Mouse (Mus musculus) thymus, adult 2 months (tissue): ENCODE data around the gene Fgfr3. TPM values are rescaled to one million over a fixed set of nuclear protein-coding genes. Genes with fewer than 3 reads are reported as not detected.

Experiments
- DNase-seq: peaks from one replicate; pipeline ENCODE4 v3.0.0; 2021
- H3K27ac ChIP-seq: fragments of 200-500 bp; 2 replicates; pipeline ENCODE4 v1.5.1; 2012; ENCODE audit warnings: low read length, control low read depth; ENCODE audit not compliant: control insufficient read depth, insufficient read depth
- H3K27me3 ChIP-seq: fragments of 200-500 bp; 2 replicates; pipeline ENCODE4 v1.6.1; 2012; ENCODE audit warnings: mild to moderate bottlenecking, low read length, moderate library complexity, mixed read lengths; ENCODE audit not compliant: control insufficient read depth, insufficient read depth
- H3K36me3 ChIP-seq: fragments of 200-500 bp; 2 replicates; pipeline ENCODE4 v1.6.1; 2012; ENCODE audit warnings: mild to moderate bottlenecking, low read length, moderate library complexity; ENCODE audit not compliant: control insufficient read depth, insufficient read depth
- H3K4me1 ChIP-seq: fragments of 200-500 bp; replicated peaks from 2 replicates; pipeline ENCODE4 v1.6.1; 2012; ENCODE audit warnings: low read length; ENCODE audit not compliant: control insufficient read depth, insufficient read depth
- H3K4me3 ChIP-seq: fragments of 200-500 bp; 2 replicates; pipeline ENCODE4 v1.5.1; 2012; ENCODE audit warnings: mild to moderate bottlenecking, low read length, control low read depth, moderate library complexity; ENCODE audit not compliant: control insufficient read depth, insufficient read depth
- CTCF ChIP-seq: fragments of 200-500 bp; IDR thresholded peaks from 2 replicates; pipeline ENCODE4 v1.5.1; 2012; ENCODE audit warnings: mild to moderate bottlenecking, control low read depth, low read length, moderate library complexity, borderline replicate concordance; ENCODE audit not compliant: control insufficient read depth, poor library complexity, insufficient read depth; ENCODE audit errors: extremely low read depth
- POLR2A ChIP-seq: fragments of 200-500 bp; IDR thresholded peaks from 2 replicates; pipeline ENCODE4 v1.6.1; 2012; ENCODE audit warnings: mild to moderate bottlenecking, low read length, control low read depth, moderate library complexity; ENCODE audit not compliant: control insufficient read depth, poor library complexity, insufficient read depth; ENCODE audit errors: extremely low read depth
- WGBS: fragments of 180-500 bp; shearing (Covaris S2); methylation state at CpG from one replicate; pipeline ENCODE4 v1.1.7; 2018; 5-methylcytosine and 5-hydroxymethylcytosine counted together
- polyA plus RNA-seq: library from polyadenylated mRNA; depleted of rRNA; stranded (reverse); fragments of >200 nt; gene quantifications from 2 replicates; pipeline ENCODE4 v1.2.3, GENCODE M21; 2012

Fgfr3 gene
- polyA plus RNA-seq, 1 experiment = 6.3 TPM

DNA sequence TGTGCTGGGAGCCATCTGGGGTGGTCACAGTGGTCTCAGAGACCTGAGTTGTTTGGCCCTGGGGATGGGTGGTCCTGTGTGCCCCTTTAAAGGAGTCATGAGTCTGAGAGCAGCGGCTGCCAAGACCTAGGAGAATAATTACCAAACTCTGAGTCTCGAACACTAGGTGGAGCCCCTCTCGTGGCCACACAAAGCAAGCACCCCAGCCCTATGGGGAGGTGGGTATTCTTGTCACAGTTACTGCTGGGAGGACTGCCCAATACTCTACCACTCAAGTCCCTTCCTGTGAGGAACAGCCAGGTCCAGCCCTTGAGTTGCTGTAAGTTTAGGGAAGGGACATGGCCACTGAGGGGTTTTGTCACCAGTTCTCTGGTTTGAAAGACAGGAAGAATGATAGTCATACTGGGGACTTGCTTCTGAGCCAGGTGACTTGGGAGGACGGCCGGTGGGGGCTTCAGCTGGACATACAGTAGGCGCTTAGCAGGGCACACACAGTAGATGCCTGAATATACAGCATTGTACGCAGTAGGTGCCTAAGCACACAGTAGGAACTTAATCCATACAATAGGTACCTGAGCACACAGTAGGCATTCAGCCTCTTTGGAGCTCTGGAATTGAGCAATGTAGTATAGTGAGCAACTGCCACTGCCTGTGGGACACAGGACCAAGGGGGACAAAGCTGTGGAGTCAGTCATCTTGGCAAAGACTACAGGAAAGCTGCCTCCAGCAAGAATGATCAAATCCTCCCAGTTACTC lies 37.4 kb upstream of the Fgfr3 start:
- no peak overlapping the region for H3K27ac ChIP-seq
- H3K36me3 ChIP-seq = no peaks in the 10 kb centered on the region
- no peak overlapping the region for H3K4me3 ChIP-seq
- TF ChIP-seq POLR2A = no peak
- no peak for TF ChIP-seq CTCF
- peak; percentile 18 for DNase-seq
- H3K4me1 ChIP-seq = peaks cover 12% of the 10 kb centered on the region
- H3K27me3 ChIP-seq = no peaks in the 10 kb centered on the region
- WGBS = 54% methylated on average over 7 of the region's 7 CpGs

DNA sequence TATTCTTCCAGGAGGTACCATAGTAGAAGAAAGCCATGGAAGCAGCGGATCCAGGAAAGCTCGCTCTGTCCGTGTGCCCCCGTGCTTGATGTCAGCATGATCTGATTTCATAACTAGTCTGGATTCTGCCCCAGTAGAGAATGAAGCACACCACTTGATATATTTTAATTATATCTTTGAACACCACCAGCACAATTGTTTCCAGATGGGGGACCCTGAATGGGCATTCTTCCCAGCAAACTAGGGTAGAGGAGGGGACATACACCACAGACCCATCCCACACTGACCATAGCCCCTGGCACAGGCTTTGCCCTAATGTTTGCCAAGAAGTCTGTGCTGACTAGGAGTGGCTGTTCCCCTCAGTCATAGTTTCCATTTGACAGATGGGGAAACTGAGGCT lies 36.5 kb upstream of the Fgfr3 start:
- peaks cover 12% of the 10 kb centered on the region for H3K4me1 ChIP-seq
- 97% methylated on average over 4 of the region's 4 CpGs for WGBS
- TF ChIP-seq CTCF (no peak), POLR2A (no peak)
- no peak overlapping the region for H3K4me3 ChIP-seq
- no peaks in the 10 kb centered on the region for H3K36me3 ChIP-seq
- DNase-seq = no peak
- no peak overlapping the region for H3K27ac ChIP-seq
- no peaks in the 10 kb centered on the region for H3K27me3 ChIP-seq

DNA sequence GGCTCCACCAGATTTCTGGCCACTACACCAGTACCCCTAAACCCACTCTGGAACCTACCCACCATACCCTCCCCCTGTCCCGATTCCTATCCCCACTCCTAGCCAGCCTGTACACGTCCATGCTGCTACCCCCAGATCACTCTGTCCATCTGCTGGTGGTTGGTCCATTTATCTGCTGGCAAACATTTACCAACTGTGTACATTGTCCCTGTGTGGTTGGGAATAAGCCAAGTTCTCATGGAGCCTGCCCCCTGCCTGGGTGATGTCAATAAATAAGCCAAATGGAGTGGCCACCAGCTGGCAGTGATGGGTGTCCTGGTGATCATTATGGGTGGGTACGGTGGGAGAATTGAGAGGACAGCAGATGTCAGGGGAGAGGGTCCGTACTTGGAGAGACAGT lies 34.3 kb upstream of the Fgfr3 start:
- 91% methylated on average over 4 of the region's 4 CpGs for WGBS
- H3K27ac ChIP-seq = no peak overlapping the region
- H3K27me3 ChIP-seq = no peaks in the 10 kb centered on the region
- DNase-seq = no peak
- TF ChIP-seq POLR2A (no peak), CTCF (no peak)
- H3K36me3 ChIP-seq = no peaks in the 10 kb centered on the region
- no peak overlapping the region for H3K4me3 ChIP-seq
- H3K4me1 ChIP-seq = 0 out of 2 replicates have a peak, but pooled peaks cover under 1% of the 10 kb centered on the region

DNA sequence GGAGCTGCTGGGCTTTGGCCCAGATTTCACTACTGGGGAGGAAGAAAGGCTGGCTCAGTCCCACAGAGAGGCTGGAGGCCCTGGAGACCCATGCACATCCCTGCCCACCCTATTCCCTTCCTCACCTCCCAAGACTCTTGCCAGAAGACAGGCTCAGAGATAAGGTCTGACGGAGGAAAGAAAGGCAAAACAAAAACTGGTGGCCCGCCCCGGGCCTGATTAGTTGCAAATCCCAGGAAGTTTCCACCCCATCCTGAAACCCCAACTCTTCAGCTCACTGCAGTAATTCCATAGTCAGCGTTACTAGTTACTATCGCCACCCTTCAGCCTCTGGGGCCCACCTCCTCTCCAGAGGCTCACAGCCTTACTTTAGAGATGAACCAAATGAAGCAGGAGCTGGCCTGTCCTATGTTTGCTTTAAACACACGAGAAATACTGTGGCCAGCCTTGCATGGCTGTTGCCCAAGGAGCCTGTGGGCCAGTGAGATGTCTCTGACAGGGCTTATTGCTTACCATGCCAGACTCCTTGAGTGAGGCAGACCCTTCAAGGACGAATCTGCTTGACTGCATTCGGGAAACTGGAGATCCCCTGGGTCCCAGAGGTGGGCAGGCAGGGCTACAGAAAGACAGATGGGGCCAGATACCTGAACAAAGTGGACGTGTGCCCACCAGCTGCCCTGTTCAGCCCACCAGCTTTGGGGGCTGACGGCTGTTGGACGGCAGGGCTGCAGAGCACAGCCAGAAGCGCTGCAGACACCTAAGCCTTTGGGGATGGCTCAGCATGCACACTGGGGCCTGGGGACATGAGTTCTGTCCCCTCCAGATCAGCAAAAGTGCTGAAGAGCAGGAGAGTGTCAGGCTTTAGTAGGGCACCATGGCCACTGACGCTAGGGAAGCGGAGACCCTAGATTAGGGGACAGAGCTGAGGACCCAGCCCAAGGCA lies 32.9 kb upstream of the Fgfr3 start:
- H3K27me3 ChIP-seq = peaks cover 6% of the 10 kb centered on the region; the same call in 1 of the 2 replicates
- no peak for DNase-seq
- no peaks in the 10 kb centered on the region for H3K4me1 ChIP-seq
- H3K36me3 ChIP-seq = no peaks in the 10 kb centered on the region
- 90% methylated on average over 14 of the region's 14 CpGs for whole genome bisulfite sequencing
- no peak overlapping the region for H3K27ac ChIP-seq
- no peak for TF ChIP-seq CTCF
- TF ChIP-seq POLR2A = no peak
- no peak overlapping the region for H3K4me3 ChIP-seq

DNA sequence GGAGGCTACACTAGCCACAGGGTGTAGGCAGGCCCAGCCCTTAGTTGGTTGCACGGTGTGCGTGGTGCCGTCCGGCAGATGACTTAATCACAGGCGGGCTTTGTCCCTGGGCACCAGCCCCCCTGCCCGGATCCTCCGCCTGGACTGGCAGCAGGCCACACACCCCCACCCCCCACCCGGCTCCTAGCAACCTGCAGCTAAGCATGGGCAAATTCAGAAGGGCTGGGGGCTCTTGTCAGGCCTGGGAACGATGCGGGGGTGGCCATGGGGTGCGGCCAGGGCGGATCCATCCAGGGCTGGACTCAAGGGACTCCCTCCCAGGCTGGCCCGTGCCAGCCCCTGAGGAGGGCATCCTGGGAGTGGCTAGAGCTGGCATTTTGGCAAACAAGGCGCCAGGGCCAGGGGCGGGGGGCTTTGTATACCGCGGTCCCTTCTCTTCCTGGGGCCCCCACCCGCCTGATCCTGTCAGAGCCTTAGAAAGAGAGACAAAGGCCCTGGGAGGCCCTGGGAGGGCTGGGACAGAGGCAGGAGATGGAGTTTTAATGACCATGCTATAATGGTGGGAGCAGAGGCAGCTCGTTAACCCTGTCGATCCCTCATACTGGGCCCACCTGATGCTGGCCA lies 32.1 kb upstream of the Fgfr3 start:
- no peak overlapping the region for H3K27ac ChIP-seq
- no peak overlapping the region for H3K4me3 ChIP-seq
- H3K4me1 ChIP-seq = no peaks in the 10 kb centered on the region
- H3K36me3 ChIP-seq = no peaks in the 10 kb centered on the region
- peaks cover 9% of the 10 kb centered on the region; the same call in 1 of the 2 replicates for H3K27me3 ChIP-seq
- 94% methylated on average over 20 of the region's 20 CpGs for WGBS
- no peak for TF ChIP-seq POLR2A
- TF ChIP-seq CTCF = no peak
- DNase-seq = no peak
